Mouse (Mus musculus) left cerebral cortex, adult 18-20 months (tissue): Measurements from ENCODE around the gene Cnot10. TPM values are rescaled to one million over a fixed set of nuclear protein-coding genes. Genes with fewer than 3 reads are reported as not detected.
A peak's percentile ranks its signal among the peaks of the same experiment; 100 is the strongest.
"Not testable (repeated sequence)": the region's sequence is repeated elsewhere in the genome, so short reads cannot be mapped to it uniquely, and the experiment has no call there.

ENCODE experiments used
- DNase-seq, 2 experiments: peaks; one replicate each; pipeline ENCODE4 v3.0.0; 2021 to 2022; ENCODE audit warnings: low spot score in 2 of 2, mixed read lengths in 1 of 2
- total RNA-seq, 2 experiments: library from RNA; stranded (reverse); gene quantifications; 2 replicates each; pipeline ENCODE4 v1.2.3; 2021

Gene Cnot10
- total RNA-seq, 2 experiments from 2014 or later = 45.2 to 45.3 TPM

GRCm38 (mm10) chr9:114650938-114651634 is 11.1 kb upstream of the Cnot10 start:
- DNase-seq = no peak

DNA sequence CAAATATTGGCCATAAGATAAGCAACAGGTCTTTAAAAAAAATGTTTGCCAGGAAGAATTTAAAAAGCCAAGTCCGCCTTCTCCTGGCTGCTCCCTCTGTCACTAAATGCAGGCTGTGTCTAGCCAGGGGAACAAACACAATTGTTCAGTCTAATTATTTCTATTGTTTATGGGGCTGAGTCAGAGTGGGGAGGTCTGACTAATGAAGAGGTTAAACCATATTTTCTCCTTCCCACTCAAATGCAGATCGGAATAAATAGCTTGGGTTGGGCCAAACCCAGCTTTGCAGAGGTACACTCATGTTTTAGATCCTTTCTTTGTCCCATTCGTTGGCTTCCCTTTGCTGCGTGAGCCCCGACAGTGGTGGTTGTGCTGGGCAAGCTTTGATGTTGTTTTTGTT is 9.4 kb upstream of the Cnot10 start:
- DNase-seq = no peak

DNA sequence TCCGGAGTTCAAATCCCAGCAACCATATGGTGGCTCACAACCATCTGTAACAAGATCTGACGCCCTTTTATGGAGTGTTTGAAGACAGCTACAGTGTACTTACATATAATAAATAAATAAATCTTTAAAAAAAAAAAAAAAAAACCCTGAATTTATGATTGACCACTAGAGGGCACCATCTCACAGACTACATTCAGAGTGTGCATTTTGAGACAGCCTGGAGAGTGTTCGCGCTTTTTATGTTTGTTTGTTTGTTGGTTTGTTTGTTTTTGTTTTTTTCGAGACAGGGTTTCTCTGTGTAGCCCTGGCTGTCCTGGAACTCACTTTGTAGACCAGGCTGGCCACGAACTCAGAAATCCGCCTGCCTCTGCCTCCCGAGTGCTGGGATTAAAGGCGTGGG is 8.5 kb upstream of the Cnot10 start:
- not testable (repeated sequence) for DNase-seq

GRCm38 (mm10) chr9:114647506-114648432 is 7.8 kb upstream of the Cnot10 start:
- no peak for DNase-seq

DNA sequence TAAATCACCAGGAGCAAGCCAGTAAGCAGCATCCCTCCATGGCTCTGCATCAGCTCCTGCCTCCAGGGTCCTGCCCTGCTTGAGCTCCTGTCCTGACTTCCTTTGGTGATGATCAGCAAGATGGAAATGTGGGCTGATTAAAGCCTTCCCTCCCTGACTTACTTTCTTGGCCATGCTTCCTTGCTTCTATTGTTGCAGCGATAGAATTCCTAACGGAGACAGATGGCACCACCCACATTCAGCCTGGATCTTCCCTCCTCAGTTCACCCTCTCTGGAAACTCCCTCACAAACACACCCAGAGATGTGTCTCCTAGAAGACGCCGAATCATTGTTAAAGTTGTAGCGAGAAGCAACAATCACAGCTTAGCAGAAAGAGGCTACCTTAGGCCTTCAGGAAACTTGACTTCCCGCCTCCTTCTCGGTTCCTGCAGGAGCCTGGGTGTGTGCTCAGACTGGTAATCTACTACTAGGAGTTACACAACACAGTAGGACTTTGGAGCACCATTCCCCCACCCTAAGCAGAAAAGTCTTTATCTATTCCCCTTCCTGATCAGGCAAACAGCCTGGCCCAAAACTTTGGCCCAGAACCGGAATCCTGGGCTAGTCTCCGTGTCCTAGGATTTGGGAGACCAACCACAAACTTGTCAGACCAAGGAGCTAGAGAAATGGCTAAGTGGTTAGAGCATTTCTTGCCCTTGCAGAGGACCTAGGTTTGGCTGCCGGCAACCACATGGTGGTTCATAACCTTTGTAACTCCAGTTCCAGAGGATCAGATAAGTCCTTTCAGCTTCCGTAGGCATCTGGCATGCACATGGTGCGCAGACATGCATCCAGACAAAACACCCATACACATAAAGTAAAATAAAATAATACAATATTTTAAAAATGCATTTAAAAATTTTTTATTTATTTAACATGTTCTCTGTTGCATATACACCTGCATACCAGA is 6.8 kb upstream of the Cnot10 start:
- DNase-seq = peak; percentile 76 to 79

- no peak for DNase-seq
These were observed 717 bp downstream of the Cnot10 start for GRCm38 (mm10) chr9:114639186-114639748.

DNA sequence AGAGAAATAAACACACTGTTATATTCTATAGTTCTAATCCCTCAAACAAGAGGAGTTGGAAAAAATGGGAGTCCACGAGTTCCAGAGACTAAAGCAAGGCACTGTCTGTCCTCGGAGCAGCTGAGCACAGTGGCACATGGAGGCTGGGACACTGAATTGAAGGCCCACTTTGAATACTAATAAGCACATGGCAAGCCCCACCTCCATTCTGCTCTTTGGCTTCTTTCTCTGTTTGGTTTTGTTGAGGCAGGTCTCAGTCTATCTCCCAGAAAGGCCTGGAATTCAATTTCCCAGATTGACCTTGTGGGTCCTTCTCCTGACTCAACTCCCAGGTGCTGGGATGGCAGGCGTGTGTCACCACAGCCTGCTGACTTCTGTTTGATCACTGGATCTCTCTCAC is 3.2 kb downstream of the Cnot10 start:
- DNase-seq = no peak

- DNase-seq = no peak
These were observed 3.8 kb downstream of the Cnot10 start for GRCm38 (mm10) chr9:114636150-114636549.

DNA sequence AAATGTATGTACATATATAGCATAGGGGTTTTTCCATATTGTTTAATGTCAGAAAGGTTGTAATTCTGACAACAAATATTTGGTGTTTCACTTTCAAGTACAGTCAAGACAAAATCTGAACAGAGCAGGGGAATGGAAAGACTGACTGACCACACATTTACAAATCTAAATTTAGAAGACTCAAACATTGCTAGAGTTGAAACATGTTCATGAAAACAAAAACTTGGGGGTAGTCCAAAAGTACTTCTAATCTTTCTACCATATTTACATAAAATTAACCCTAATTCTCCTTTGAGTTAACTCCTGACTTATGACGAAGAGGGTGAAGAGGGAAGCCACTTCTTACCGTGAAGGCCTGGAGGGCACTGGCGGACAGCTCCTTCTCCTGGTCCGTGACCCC is 7.7 kb downstream of the Cnot10 start:
- no peak for DNase-seq

- no peak for DNase-seq
These were observed 13.3 kb downstream of the Cnot10 start for GRCm38 (mm10) chr9:114626726-114627125.

DNA sequence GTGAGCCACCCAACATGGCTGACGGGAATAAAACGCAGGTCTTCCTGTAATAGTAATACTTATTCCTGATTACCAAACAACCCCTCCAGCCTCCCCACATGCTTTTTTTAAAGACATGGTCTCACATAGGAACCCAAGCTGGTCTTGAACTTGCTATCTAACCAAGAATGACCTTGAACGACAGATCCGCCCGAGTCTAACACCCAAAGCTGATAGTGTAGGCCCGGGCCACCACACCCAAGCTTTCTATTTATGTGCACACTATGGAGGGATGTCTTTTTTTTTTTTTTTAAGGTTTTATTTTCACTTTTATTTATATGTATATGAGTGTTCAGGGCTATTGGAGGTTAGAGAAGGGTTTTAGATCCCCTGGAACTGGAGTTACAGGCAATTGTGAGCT is 15.8 kb downstream of the Cnot10 start:
- DNase-seq = no peak

DNA sequence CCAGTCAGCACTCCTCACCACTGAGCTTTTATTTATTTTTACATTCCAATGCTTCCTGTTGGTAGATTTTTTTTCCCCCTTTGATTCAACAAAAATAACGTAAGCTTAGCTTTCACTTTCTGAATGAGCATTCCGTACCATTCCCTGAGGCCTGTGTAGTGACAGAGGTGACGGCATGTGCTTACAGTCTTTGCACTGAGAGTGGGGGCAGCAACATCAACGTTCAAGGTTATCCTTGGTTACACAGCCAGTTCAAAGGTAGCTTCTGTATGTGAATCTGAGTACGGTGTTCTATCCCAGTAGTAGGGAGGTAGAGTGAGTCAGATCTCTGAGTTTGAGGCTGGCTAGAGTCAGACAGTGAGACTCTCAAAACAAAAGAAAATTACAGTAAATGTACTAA is 18.8 kb downstream of the Cnot10 start:
- DNase-seq = no peak

DNA sequence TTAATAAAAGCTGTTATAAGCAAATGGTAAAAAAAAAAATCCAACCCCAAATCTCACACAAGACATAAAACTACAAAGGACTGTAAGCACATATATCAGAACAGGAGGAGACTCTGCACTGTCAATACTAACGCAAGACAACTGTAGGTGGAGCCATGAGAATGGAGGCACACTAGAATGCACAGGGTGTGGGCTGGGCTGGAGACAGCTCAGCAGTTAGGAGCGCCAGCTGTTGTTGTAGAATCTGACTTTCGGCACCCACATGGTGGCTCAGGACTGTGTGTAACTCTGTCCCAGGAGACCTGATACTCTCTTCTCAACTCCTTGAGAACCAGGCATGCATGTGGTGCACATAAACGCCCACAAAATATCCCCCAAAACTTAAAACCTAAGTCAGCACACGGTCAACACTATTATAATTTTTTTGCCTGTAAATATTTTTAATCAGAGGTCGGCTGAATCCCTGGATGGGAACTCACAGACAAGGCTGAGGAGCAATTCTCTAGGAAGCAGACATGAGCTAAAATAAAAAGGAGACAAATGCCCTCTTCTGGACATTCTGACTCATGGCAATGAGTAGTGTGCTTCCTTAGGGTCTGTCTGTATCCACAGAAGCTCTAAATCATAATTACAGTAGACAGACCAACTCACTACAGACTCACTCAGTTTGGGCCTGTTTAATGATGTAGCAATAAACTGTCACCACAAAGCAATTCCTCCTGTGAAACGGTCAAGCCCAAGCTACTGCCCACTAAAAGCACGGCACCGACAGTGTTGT is 25.6 kb downstream of the Cnot10 start:
- peak; percentile 22 to 23 for DNase-seq

GRCm38 (mm10) chr9:114613026-114613425 is 27.0 kb downstream of the Cnot10 start:
- no peak for DNase-seq

DNA sequence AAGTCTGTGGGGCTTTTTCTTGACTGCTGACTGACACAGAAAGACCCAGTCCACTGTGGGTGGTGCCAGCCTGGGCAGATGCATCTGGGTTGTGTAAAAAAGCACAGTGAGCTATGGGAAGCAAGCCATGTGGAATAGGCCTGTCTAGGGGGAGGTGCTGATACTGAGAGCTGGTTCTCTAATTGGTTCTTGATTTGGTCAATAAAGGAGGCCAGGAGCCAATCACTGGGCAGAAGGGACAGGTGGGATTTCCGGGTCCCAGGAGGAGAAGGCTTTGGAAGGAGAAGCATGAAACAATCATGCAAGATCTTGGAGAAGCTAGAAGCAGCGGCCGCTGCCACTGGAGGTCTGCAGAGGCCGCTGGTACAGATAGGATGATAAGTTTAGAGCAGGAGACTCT is 27.4 kb downstream of the Cnot10 start:
- no peak for DNase-seq

GRCm38 (mm10) chr9:114610266-114610665 is 29.7 kb downstream of the Cnot10 start:
- DNase-seq = no peak

- DNase-seq = no peak
These were observed 36.0 kb downstream of the Cnot10 start for GRCm38 (mm10) chr9:114603876-114604540.

GRCm38 (mm10) chr9:114601096-114601495 is 38.9 kb downstream of the Cnot10 start:
- DNase-seq = no peak

GRCm38 (mm10) chr9:114585017-114585345 is 55.0 kb downstream of the Cnot10 start:
- DNase-seq = no peak
